Mouse (Mus musculus): ENCODE measurements around the gene Tcp11l1.

The Tcp11l1 gene

DNA sequence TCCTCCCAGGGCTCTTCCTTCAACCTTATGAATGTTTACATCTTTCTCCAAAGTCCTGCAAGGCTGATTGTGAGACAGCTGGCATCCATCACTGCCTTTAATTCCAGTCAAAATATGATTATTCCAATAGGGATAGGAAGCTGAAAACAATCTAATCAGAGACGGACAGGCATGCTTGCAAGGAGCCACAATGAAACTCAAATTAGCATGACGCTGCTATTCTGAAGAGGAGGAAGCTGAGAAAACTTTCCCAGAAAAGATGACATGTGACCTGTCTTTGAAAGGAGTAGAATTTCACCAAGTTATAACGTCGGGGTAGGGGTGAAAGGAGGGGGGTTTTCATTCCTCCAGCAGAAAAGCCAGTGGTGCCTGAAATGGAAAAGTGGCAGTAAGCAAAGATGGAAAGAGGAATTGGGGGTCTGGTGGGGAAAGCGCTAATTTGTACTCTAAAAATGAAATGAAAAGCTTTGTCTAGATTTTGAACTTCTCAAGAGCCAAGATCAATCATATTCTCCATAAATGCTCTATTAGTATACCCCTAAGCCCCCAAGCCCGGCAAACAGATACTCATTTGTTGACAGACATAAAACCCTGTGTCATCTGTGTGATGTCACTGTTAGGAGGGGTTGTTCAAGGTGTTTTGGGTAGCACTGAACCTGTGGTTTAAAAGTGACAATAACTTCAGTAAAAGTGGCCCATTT is 1.1 kb downstream of the Tcp11l1 start:
- DNase-seq = no peak

DNA sequence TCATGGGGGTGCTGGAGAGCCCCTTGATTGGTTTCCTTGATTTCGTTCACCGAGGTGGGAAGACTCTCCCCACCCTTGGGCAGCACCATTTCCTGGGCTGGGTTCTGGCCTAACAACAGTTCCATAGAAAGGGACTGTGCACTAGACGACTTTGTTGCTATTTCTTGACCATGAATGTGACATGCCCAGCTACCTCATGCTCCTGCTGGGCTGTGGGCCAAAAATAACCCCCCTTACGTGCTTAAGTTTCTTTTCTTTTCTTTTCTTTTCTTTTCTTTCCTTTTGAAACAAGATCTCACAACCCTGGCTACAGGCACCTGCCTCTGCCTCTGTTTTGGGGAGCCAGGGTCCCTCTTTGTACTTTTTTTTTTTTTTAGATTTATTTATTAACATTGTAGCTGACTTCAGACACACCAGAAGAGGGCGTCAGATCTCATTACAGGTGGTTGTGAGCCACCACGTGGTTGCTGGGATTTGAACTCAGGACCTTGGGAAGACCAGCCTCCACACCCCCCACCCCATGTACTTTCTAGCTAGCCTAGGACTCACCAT is 2.1 kb downstream of the Tcp11l1 start:
- no peak for DNase-seq

DNA sequence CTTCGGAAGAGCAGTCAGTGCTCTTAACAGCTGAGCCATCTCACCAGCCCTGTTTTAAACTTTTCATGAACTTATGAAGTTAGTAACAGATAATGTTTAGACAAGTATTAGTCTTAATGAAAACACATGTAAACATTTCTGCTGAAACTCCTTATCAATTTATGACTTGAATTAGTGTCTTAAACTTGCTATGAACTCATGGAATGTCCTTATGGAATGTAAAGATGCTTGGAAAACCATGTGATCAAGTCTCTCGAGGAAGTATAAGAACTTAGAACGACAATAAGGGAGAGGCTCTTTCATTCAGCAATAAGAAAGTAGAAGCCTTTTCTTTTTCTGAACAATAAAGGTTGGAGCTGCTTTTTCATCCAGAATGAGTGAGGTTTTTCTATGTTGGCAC is 7.6 kb downstream of the Tcp11l1 start:
- DNase-seq = no peak

DNA sequence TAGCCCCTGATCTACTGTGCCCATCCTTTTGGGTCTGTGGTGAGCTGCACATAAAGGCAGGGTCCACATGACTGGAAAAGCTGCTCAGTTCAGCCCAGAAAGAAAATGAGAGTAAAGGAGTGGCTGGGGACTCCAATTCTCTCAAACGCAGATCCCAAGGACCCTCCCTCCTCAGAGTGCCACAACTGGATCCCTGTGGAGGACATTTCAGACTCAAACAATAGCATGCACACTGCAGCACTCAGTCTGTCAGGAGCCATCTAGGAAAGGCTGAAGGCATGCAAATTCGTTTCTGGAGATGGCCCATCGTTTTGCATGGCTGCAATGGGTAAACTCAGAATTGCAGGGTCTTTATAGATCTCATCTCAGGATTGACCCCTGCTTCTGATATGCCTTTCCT is 8.8 kb downstream of the Tcp11l1 start:
- no peak for DNase-seq

DNA sequence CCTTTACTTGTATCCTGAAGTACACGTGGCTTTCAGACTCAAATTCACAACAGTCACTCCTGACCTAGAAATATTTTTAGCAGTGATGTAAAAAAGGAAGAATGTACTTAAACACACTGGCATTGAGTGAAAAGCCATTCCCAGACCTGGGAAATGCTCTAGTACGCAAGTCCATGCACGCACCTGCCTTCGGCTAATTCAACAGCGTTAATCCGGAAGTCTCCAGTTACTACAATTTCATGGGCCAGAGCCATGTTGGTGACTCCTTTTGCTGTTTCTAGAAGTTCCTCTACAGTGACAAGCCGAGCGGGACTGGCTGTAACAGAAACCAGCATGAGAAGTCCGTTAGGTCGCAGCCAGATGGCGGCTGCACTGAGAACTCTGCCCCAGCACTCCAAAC is 12.3 kb downstream of the Tcp11l1 start:
- no peak for DNase-seq

DNA sequence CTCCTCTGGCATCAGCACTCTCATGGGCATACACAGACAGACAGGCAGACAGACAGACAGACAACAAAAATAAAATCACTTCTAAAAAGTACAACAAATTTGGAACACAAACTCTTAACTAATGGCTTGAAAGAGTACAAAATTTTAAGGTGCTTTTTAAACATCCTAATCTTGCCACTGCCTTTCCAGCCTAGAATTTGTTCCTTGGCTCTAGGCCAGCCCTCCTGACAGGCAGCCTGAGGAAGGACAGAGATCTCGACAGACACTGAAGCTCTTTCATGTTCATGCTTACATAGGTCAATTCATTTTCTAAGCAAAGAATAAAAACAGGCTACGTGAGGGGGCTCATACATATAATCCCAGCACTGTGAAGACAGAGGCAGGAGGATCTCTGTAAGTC is 19.4 kb downstream of the Tcp11l1 start:
- DNase-seq = no peak

DNA sequence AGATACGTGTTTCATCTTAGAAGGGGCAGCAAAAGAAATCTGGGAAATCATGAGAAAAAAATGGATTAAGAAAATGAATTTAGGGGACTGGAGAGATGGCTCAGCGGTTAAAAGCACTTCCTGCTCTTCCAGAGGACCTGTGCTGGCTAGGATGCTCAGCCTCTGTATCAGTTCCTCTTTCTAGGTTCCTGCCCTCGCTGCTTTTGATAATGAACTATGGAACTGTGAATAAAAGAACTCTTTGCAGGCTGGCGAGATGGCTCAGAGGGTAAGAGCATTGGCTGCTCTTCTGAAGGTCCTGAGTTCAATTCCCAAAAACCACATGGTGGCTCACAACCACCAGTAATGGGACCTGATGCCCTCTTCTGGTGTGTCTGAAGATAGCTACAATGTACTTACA is 21.2 kb downstream of the Tcp11l1 start:
- DNase-seq = no peak

DNA sequence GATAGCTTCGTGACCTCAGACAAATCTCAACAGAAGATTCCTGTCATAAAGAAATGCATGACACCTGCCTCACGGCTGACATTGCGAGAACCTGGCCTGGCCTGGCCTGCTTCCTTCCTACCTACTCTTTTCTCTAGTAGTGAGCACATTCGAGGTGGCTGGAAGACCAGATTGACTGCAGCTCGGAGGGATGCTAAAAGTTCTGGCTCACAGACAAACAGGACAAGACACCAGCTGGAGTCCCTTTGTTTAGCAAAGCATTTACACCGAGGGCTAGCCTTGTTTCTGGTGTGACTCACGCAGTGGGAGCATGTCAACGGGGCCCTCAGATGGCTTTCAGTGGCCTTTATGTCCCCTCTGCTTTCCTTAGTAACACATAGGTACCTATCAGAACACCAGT is 23.2 kb downstream of the Tcp11l1 start:
- DNase-seq = no peak

DNA sequence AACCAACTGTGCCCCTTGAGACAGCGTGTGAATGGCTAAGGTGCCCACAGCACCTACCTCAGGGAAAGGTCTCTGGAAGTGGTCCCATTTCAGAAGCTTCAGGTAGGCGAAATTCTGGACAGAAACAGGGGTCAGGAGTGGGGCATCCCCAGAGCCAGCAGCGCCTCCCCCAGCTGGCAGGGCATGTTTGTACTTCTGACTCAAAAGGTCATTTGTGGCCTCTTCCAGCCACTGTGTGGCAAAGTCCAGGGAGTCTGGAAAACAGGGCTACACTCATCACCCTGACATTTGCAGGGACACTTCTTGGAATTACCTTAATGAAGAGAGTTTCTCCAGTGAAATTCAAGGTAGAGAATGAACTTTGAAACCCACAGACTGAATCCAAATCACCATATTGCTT is 23.6 kb downstream of the Tcp11l1 start:
- DNase-seq = no peak

DNA sequence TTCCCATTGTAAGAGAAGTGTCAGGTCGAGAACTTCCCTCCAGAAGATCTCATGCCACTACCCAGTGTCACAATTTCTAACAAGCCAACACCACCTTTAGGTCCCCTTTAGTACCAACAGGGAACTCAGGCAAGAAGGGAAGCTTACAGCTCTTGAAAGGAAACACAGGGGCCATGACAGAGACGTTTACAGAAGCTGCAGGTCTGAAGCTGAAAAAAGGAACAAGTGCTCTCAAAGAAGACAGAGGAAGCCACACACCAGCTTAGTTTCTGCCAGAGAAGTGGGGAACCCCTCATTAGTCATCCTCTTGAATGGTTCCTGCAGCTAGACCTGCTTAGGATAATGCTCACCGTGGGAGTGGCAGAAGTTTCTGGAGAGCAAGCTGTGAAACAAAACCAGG is 24.7 kb downstream of the Tcp11l1 start:
- DNase-seq = no peak

DNA sequence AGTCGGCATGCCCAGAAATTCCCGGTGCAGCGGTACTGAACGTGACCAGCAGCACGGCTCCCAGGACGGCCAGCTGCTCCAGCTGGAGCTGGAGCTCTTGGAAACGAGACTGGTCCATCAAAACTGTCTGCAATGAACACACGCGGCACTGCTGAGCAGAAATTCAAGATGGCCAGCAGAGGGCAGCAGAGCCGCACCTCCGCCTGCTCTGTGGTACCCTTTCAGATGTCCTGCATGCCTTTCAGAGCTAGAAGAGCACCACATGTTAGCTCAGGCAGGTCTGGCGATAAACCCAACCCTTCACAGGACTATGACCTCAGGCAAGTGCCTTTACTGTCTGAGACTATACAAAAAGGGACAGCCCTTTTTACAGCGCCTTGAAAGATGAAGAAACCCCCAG is 26.6 kb downstream of the Tcp11l1 start:
- peak; percentile 66 to 72 for DNase-seq

DNA sequence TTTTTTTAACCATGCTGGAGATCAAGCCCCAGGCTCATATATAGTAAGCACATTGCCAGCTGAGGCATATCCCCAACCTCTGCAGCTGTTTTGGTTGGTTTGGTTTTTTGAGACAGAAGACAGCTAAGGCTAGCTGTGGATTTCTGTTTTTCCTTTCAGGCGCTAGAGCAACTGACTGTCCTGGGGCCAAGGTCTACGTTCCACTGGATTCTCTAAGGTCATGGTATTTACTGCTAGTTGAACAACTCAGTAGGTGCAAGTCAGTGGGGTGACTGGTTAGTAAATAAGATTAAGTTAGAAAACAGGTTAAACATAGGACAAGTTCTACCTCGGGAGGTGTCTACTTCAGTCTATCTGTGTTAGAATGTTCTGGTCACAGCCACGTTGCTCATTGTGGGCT is 27.2 kb downstream of the Tcp11l1 start:
- DNase-seq = no peak

DNA sequence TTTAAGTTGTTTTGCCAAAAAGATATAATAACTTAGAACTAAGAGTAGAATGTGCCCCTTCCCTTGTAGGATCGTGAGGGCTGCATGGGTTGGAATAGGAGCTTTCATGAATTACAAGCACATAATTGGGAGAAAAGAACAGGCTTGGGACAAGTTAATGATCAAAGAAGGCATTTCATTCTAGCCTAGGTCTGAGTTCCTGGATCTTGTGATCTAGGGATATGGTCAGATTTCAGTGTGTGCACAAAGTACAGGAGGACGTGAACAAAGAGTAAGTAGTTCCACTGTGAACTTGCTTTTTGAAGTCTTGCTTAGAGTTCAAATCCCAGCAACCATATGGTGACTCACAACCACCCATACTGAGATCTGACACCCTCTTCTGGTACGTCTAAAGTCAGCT is 34.6 kb downstream of the Tcp11l1 start:
- DNase-seq = no peak

DNA sequence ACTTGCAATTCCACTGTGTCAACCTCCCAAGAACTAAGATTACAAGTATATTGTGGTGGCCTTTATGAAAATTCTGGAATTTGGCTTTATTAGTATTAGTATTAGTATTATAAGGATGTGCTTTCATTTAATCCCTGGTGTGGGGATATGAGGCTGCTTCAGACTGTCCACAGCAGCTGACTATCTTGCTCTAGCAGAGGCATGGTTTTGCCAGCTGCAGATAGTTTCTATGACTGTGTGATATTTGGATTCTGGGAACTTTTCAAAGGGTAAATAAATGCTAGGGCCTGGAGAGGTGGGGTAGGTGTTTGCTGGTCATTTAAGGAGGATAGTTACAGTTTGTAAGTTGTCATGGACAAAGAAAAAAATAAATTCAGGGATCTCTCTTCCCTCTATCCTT is 40.2 kb downstream of the Tcp11l1 start:
- no peak for DNase-seq

DNA sequence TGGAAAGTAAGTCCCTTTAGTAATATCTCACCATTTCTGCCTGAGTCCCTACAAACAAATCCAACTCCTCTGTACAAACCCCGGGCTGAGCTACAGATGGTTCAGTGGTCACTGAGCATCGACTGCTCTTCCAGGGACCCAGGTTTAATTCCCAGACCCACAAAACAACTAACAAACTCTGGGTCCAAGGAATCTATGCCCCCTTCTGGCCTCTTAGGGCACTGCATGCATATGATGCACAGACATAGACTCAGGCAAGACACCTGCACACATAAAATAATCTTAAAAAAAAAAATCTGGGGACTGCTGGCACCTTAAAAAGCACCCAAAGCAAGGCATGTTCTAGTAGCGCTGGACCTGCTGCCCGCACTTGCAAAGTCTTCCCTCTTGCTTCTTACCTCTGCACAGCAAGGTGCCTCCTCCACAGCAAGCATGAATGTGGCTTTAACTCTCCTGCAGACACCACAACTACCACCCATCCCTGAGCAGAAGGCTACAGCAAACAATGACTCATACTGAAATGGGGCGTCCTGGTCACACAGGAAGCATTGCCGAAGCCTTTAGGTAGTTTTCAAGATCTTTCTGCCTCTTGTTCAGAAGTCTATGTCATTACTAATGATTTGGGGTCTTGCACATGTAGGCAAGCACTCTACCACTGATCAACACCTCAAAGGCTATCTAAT is 42.7 kb downstream of the Tcp11l1 start:
- peak in 1 of 2 experiments; percentile 19 for DNase-seq

DNA sequence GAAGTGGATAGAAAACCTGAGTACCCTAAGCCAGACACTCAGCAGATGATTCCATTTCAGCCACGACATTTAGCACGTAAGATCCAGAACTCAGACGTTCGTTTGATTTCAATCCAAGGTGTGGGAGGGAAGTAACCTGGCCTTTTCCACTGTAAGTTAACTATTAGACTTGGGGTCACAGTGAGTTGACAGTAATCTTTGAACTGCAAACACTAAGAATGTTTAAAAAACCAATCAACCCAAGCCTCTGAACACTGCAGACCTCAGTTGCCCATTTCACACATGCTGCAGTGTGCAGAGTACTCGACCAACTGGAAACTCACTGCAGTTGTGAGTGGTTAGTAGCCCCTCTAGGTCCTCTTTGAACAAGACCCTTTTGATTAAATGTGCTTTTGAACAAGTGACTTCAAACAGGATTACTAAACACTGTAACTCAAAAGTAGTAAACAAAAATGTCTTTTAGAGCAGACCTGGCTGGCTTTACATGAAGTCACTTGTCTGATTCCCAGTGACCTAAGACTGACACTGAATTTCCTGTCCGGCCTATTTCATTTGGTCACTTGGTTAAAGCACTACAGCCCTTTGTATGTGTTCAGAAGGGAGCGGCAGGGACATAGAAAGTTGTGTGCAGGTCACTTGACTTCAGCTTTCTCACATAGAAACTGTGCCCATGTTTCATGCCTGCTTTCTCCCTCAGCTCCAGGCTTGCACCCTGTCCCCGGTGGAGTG is 48.4 kb downstream of the Tcp11l1 start:
- no peak for DNase-seq

DNA sequence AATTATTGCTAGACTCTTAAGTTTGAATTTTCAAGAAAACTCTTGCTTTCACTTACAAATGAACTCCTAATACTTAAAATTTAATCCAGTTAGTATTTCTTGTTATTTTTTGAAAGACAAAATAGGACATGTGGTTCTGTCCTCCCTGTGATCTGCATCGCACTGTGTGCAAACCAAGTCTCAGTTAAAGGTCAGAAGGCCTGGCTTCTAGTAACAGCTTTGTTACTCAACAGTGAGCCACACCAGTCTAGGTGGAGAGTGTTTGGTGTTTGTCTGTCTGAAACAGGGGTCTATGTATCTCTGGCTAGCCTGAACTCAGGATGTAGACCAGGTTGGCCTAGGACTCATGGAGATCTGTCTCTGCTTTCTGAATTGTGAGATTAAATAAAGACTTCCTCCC is 53.3 kb downstream of the Tcp11l1 start:
- no peak for DNase-seq

DNA sequence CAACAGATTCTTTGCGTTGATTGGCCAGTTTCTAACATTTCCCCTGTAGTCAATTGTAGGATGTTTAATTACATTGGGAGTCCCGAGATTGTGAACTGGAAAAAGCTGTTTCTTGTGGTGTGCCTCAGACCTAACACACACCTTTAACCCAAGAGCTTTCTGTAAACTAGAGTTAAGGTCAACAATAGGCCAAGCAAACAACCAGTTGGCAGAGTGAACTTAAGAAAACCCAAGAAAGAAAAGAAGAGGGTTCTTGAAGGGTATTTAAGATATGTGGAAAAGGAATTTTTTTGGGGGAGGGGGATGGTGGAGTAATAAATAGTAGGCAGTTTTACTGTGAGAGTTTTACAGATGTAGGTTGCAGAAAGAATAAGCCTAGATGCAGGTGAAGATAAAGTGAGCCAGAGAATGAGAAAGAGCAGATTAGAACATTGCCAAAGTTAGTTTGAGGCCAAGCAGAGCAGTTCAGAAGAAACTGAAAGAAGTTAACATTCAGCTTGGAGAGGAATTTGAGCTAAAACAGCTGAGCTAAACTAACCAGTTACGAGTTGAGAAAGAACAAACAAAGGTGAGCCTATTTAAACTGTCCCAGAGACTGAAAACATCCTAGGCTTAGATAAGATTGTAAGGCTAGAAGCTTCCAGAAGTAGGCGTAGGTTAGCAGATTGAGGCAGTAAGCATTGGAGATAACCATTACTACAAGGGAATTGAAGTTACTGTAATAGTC is 95.8 kb downstream of the Tcp11l1 start:
- DNase-seq = no peak

DNA sequence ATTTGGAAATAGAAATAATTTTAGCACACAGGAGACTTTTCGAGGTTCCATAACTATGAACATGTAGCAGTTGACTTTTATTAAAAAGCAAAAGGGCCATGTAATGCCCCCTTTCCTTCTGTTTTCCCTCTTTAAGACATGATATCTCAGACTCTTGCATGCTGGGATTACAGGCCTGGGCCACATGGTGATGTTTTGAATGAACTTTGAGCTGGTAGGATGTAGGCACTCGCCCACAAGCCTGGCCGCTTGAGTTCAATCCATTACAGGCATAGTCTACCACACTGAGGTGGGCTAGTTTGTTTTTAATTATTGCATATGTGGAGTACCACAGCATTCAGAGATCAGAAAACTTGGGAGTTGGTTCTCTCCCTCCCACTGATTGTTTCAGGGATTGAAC is 97.2 kb downstream of the Tcp11l1 start:
- DNase-seq = no peak
